Mouse (Mus musculus): Measurements from ENCODE around the gene Arpp21.

DNA sequence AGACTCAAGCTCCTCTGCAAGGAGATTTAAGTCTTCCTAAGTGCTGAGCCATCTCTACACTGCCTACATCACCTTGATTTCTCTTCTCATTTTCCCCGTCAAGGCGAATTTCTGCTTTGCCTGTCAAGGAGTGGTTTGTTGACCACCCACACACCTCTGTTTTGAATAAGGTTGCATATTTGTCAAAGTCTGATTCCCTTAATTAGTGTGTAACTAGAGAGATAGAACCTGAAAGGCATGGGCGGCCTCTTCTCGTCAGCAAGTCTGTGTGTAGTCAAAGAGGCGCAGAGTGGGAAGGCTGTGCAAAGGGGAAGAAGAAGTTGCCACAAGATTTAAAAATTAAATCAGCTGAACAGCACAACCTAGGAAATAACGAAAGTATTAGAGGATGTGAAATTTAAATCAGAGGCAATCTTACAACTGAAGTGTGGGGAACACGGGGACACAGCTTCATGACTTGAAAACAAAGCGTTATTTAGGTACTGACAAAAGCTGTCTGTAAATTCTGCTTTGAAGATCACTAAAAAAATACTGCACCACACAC is 36.8 kb upstream of the Arpp21 start:
- TF ChIP-seq HCFC1 (IDR thresholded peaks at IDR 0.05; ENCODE audit: borderline replicate concordance, insufficient read depth, low read length) (no peak), CHD2 (IDR thresholded peaks at IDR 0.05; ENCODE audit: low read depth, low read length) (no peak), ZNF384 (IDR thresholded peaks at IDR 0.05; ENCODE audit: low read depth, low read length) (no peak), ZC3H11A (IDR thresholded peaks at IDR 0.05; ENCODE audit: borderline replicate concordance, low read depth, low read length) (no peak), MAFK (IDR thresholded peaks at IDR 0.05; ENCODE audit: insufficient read depth, low read depth, low read length) (no peak)
